Mouse (Mus musculus) adrenal gland (tissue): ENCODE results near the gene Als2cr12.
"Not testable (repeated sequence)": the region's sequence is repeated elsewhere in the genome, so short reads cannot be mapped to it uniquely, and the experiment has no call there.

Experiments used
- intact Hi-C: fragments of 180-260 bp; cut with DNase I; formaldehyde crosslinking; loops from one replicate; pipeline ENCODE4 v1.15.1; 2025

The Als2cr12 gene

GRCm38 (mm10) chr1:58615146-58615545, 80.6 kb downstream of the Als2cr12 start:
- intact Hi-C loops = no loop called here

GRCm38 (mm10) chr1:58614424-58614823, 81.4 kb downstream of the Als2cr12 start:
- intact Hi-C loops = no loop called here

- intact Hi-C loops = no loop called here
Observed at GRCm38 (mm10) chr1:58613786-58614185, 82.0 kb downstream of the Als2cr12 start.

GRCm38 (mm10) chr1:58610611-58611010, 85.2 kb downstream of the Als2cr12 start:
- intact Hi-C loops = no loop called here

GRCm38 (mm10) chr1:58610166-58610565, 85.6 kb downstream of the Als2cr12 start:
- intact Hi-C loops = no loop called here

- intact Hi-C loops = not testable (repeated sequence)
Observed at GRCm38 (mm10) chr1:58609591-58609990, 86.2 kb downstream of the Als2cr12 start.

GRCm38 (mm10) chr1:58603738-58604137, 92.1 kb downstream of the Als2cr12 start:
- intact Hi-C loops = no loop called here

GRCm38 (mm10) chr1:58602681-58603080, 93.1 kb downstream of the Als2cr12 start:
- intact Hi-C loops = no loop called here
